Mouse (Mus musculus) cerebellum, adult 2 months (tissue): ENCODE measurements around the gene Fam160b1. TPM values are rescaled to one million over a fixed set of nuclear protein-coding genes. Genes with fewer than 3 reads are reported as not detected.
A peak's percentile ranks its signal among the peaks of the same experiment; 100 is the strongest.

Experiments
- DNase-seq, 2 experiments: peaks; one replicate each; pipeline ENCODE4 v3.0.0; 2021
- H3K27ac ChIP-seq: fragments of 200-500 bp; 2 replicates; pipeline ENCODE4 v1.5.1; 2012; ENCODE audit warnings: low read length, control low read depth, inconsistent platforms; ENCODE audit not compliant: insufficient read depth
- H3K27me3 ChIP-seq: fragments of 200-500 bp; 2 replicates; pipeline ENCODE4 v1.6.1; 2012; ENCODE audit warnings: inconsistent platforms, mild to moderate bottlenecking, low read length, moderate library complexity; ENCODE audit not compliant: control insufficient read depth, insufficient read depth
- H3K4me1 ChIP-seq: fragments of 200-500 bp; 2 replicates; pipeline ENCODE4 v1.6.1; 2011; ENCODE audit warnings: low read length; ENCODE audit not compliant: control insufficient read depth, insufficient read depth
- H3K4me3 ChIP-seq: fragments of 200-500 bp; replicated peaks from 2 replicates; pipeline ENCODE3; 2011; ENCODE audit warnings: mild to moderate bottlenecking, low read depth, low read length, control low read depth; ENCODE audit not compliant: insufficient read depth
- CTCF ChIP-seq: fragments of 200-500 bp; IDR thresholded peaks from 2 replicates; pipeline ENCODE4 v1.5.1; 2011; ENCODE audit warnings: low read depth, mild to moderate bottlenecking, control low read depth, low read length, moderate library complexity, borderline replicate concordance; ENCODE audit not compliant: insufficient read depth
- POLR2A ChIP-seq: fragments of 200-500 bp; IDR thresholded peaks from 2 replicates; pipeline ENCODE4 v1.6.1; 2011; ENCODE audit warnings: low read length, control low read depth, borderline replicate concordance; ENCODE audit not compliant: insufficient read depth
- WGBS: fragments of 180-500 bp; shearing (Covaris S2); methylation state at CpG from one replicate; pipeline ENCODE4 v1.1.7; 2018; 5-methylcytosine and 5-hydroxymethylcytosine counted together
- polyA plus RNA-seq: library from polyadenylated mRNA; depleted of rRNA; stranded (reverse); fragments of >200 nt; gene quantifications from 2 replicates; pipeline ENCODE4 v1.2.3, GENCODE M21; 2012

Fam160b1 gene
- polyA plus RNA-seq, 1 experiment = 20.5 TPM

DNA sequence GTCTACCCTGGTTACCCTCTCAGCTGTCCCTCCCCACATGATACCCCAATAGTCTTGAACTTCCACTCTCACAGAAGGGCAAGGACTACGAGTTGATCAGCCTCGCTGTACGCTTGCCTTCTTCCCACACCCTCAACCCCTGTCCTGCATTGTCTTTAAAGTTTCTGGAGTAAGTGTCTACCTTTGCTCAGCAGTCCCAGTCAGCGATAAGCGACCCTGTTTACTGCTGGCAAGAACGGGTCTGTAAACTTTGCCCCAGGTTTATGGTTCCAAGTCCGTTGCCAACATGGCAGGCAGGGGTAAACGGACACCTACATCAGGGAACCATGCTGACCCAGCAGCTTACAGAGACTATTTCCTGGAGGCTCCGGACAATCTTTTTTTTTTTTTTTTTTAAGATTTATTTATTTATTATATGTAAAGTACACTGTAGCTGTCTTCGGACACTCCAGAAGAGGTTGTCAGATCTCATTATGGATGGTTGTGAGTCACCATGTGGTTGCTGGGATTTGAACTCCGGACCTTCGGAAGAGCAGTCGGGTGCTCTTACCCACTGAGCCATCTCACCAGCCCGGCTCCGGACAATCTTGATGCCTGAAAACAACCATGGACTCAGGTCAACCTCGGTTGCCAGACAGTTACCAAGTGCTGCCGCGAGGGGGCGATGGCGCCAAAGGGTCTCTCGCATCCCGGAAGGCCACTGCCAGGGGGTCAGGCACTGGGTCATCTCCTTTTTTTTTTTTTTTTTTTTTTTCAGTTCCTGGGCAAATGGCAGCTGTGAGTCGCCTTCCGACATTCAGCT lies 43.4 kb downstream of the Fam160b1 start:
- 11% methylated on average over 24 of the region's 24 CpGs for WGBS
- DNase-seq = peak; percentile 66 to 79
- TF ChIP-seq POLR2A (no peak), CTCF (peak; percentile 83)
- no peaks in the 10 kb centered on the region for H3K27me3 ChIP-seq
- no peak overlapping the region for H3K27ac ChIP-seq
- H3K4me3 ChIP-seq = no peak overlapping the region
- H3K4me1 ChIP-seq = no peaks in the 10 kb centered on the region

DNA sequence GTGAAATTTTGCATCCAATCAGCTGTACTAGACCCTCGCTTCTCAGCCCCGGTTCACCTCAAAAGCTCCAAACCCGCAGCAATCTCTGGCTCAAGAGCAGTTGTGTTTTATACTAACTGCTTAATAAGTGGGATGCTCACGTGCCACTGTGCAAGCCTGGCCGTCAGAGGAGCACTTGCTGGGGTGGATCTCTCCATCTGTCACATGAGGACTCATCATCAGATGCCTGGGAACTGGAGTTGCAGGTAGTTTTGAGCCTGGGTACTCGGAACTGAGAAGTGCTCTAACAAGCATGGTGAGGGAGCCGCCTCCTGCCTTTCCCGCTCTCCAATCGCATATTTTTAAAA lies 44.0 kb downstream of the Fam160b1 start:
- WGBS = 15% methylated on average over 9 of the region's 9 CpGs
- H3K27ac ChIP-seq = no peak overlapping the region
- peak in 1 of 2 experiments; percentile 15 for DNase-seq
- no peaks in the 10 kb centered on the region for H3K4me1 ChIP-seq
- TF ChIP-seq POLR2A (no peak), CTCF (no peak)
- no peaks in the 10 kb centered on the region for H3K27me3 ChIP-seq
- H3K4me3 ChIP-seq = no peak overlapping the region

GRCm38 (mm10) chr19:57407947-57408346 lies 47.5 kb downstream of the Fam160b1 start:
- no peak for TF ChIP-seq CTCF
- no peak for TF ChIP-seq POLR2A
- Histone ChIP-seq H3K27ac (no peak overlapping the region), H3K4me3 (no peak overlapping the region), H3K4me1 (peaks cover 9% of the 10 kb centered on the region), H3K27me3 (no peaks in the 10 kb centered on the region)
- no peak for DNase-seq
- whole genome bisulfite sequencing = 97% methylated on average over 1 of the region's 1 CpGs

DNA sequence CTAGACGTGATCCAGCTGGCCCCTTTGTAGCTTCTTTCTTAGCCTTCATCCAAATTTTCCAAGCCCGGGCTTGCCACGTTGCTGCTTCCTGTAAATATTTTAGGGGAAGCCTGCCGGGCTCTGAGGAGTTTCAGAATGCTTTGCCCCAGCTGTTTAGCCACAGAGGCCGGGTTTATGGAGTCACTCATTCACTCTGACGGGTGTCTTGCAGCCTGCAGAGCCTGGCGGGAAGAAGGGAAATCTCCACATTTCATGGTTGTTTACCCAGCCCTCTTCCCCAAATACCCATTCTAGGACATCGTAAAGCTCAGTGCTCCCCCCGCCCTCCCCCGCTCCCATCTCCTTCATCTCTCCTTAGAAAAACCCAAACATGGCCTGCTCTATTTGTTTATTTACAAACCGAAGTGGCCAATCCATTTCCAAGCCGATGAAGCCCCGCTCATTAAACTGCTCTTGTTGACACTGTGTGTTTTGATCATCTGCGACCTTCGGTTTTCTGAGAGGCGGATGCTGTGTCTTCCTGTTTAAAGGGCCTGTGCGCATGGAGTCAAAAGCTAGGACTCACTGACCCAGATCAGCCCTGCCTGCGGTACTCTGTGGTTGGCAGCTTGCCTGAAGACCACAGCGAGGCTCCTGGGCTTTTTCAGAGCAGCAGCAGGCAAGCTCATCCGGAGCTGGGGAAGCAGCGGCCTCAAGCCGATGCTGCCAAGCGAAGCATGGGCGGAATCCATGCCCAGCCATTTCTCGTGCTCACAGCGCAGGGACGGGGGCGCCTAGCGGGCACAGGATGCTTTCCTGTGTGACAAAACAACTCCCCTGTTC lies 51.1 kb downstream of the Fam160b1 start:
- peak; percentile 71 to 83 for DNase-seq
- Histone ChIP-seq H3K27ac (no peak overlapping the region; the same call in 1 of the 2 replicates), H3K4me3 (peak overlapping the region; percentile 3), H3K4me1 (peaks cover 9% of the 10 kb centered on the region), H3K27me3 (no peaks in the 10 kb centered on the region; the same call in 1 of the 2 replicates)
- 31% methylated on average over 29 of the region's 29 CpGs for WGBS
- TF ChIP-seq CTCF (no peak), POLR2A (no peak)

DNA sequence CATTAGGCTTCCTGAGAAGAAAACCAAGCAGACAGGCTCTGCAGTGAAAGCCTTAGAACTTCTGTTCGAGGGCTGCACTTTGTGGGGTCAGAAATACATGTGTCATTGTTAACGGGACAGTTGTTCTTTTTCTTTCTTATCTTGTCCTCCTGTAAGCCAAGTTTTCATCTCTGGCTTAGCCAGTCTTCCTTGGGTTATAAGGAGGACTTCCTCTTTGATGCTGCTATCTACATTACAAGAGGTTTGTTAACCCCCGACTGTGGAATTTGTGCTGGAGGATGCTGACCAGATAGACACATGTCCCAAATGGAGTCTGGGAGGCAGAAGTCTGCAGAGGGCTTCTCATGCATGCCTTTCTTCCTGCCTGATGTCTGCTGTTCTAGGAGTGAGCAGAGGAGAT lies 52.7 kb downstream of the Fam160b1 start:
- DNase-seq = no peak
- Histone ChIP-seq H3K27ac (no peak overlapping the region), H3K4me1 (peaks cover 9% of the 10 kb centered on the region), H3K27me3 (no peaks in the 10 kb centered on the region; the same call in 1 of the 2 replicates), H3K4me3 (no peak overlapping the region)
- WGBS = 93% methylated on average over 3 of the region's 3 CpGs
- TF ChIP-seq POLR2A (no peak), CTCF (no peak)

- Histone ChIP-seq H3K27me3 (no peaks in the 10 kb centered on the region; the same call in 1 of the 2 replicates), H3K4me1 (peaks cover 9% of the 10 kb centered on the region), H3K4me3 (no peak overlapping the region), H3K27ac (no peak overlapping the region)
- 89% methylated on average over 6 of the region's 6 CpGs for WGBS
- DNase-seq = no peak
- TF ChIP-seq CTCF (no peak), POLR2A (no peak)
Observed at GRCm38 (mm10) chr19:57413918-57414317, 53.4 kb downstream of the Fam160b1 start.

DNA sequence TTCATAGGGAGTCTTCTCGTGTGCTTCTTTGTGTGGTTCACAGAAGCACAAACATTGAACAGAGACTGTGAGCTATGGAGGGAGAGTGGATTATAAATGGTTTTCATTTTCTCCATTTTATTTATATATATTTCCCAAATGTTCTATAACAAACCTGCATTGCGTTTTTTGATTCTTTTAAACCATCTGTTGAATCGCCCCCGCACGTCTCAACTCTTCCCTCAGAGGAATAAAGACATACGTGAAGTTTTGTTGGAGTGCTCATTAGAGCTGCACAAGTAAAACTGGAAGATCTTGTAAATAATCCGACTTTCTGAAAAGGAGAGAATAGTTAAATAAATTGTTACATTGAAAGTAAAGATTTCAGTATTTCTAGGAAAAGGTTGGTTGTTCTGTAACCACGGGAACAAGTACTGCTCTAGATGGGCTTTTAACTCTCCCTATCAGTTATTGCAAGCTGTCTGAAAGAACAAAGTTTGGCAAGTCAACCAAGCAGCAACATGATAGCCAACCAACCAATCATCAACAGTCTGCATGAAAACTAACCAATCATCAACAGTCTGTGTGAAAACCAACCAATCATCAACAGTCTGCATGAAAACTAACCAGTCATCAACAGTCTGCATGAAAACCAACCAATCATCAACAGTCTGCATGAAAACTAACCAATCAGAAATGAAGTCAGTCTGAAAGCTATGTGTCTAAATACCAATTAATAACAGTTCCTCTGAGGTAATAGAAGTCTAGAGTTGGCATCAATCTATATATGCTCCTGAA lies 54.7 kb downstream of the Fam160b1 start:
- Histone ChIP-seq H3K4me1 (peaks cover 9% of the 10 kb centered on the region), H3K4me3 (no peak overlapping the region), H3K27me3 (no peaks in the 10 kb centered on the region; the same call in 1 of the 2 replicates), H3K27ac (no peak overlapping the region)
- no peak for DNase-seq
- WGBS = 94% methylated on average over 8 of the region's 8 CpGs
- no peak for TF ChIP-seq CTCF
- TF ChIP-seq POLR2A = no peak
